Mouse (Mus musculus) CD4-positive, CD25-positive, alpha-beta regulatory T cell, adult 9 weeks (primary cell): ENCODE measurements around the gene Vldlr. TPM values are rescaled to one million over a fixed set of nuclear protein-coding genes. Genes with fewer than 3 reads are reported as not detected.

Experiments
- polyA plus RNA-seq: library from polyadenylated mRNA; unstranded; fragments of 100-300 nt; shearing (Covaris generic); gene quantifications from one replicate; pipeline ENCODE4 v1.2.1, GENCODE M21; 2017

Vldlr gene
- not detected for polyA plus RNA-seq

DNA sequence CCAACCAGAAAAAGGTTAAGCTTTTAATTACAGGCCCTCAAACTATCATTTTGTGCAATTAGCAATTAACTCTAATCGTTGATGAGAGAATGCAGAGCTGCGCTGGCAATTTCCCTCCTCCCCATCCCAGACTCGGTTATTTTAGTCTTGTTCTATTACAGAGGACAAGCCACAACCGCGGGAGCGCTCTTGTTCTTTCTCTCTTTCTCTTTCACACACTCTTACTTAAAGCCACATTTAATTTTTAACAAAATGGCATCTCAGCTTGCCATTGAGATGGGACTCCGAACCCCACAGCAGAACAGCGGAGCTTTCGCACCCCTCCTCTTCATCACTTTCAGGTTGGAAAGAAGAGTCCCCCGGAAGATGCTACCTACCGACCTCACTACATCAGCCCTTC, at the start of gene Vldlr:
TSS of gene Vldlr (plus strand) at position 167 of the 400 bp plus-strand sequence.

Other genes with a start within 250 kb of the Vldlr start
- gene Kcnv2, start 106.1 kb downstream of the Vldlr start, polyA plus RNA-seq = not detected
- gene Pum3, start 213.3 kb downstream of the Vldlr start, polyA plus RNA-seq = 90.8 TPM